Mouse (Mus musculus) layer of hippocampus, adult 18-20 months (tissue): Measurements from ENCODE around the gene Tfap4. TPM values are rescaled to one million over a fixed set of nuclear protein-coding genes. Genes with fewer than 3 reads are reported as not detected.
A peak's percentile ranks its signal among the peaks of the same experiment; 100 is the strongest.

Experiments
- DNase-seq, 2 experiments: peaks; one replicate each; pipeline ENCODE4 v3.0.0; 2022; ENCODE audit warnings: low spot score in 2 of 2
- total RNA-seq, 2 experiments: library from RNA; stranded (reverse); gene quantifications; 2 replicates each; pipeline ENCODE4 v1.2.3; 2021

The Tfap4 gene
- total RNA-seq, 2 experiments from 2014 or later = 5.3 TPM

GRCm38 (mm10) chr16:4521735-4522530 is 37.7 kb downstream of the Tfap4 start:
- DNase-seq = no peak

GRCm38 (mm10) chr16:4521074-4521667 is 38.5 kb downstream of the Tfap4 start:
- DNase-seq = no peak

GRCm38 (mm10) chr16:4520673-4521072 is 39.0 kb downstream of the Tfap4 start:
- no peak for DNase-seq

GRCm38 (mm10) chr16:4519825-4520224 is 39.8 kb downstream of the Tfap4 start:
- no peak for DNase-seq

- no peak for DNase-seq
Observed at GRCm38 (mm10) chr16:4519157-4519556, 40.5 kb downstream of the Tfap4 start.

GRCm38 (mm10) chr16:4517906-4518305 is 41.7 kb downstream of the Tfap4 start:
- DNase-seq = no peak

- no peak for DNase-seq
Observed at GRCm38 (mm10) chr16:4514383-4514782, 45.3 kb downstream of the Tfap4 start.

GRCm38 (mm10) chr16:4512661-4513438 is 46.8 kb downstream of the Tfap4 start:
- DNase-seq = no peak

GRCm38 (mm10) chr16:4511371-4511770 is 48.3 kb downstream of the Tfap4 start:
- DNase-seq = peak; percentile 6 to 45

GRCm38 (mm10) chr16:4506181-4506580 is 53.5 kb downstream of the Tfap4 start:
- DNase-seq = no peak

GRCm38 (mm10) chr16:4503495-4503894 is 56.2 kb downstream of the Tfap4 start:
- DNase-seq = no peak

- DNase-seq = no peak
Observed at GRCm38 (mm10) chr16:4502568-4502967, 57.1 kb downstream of the Tfap4 start.

- DNase-seq = no peak
Observed at GRCm38 (mm10) chr16:4501703-4502102, 58.0 kb downstream of the Tfap4 start.

GRCm38 (mm10) chr16:4500598-4501385 is 58.9 kb downstream of the Tfap4 start:
- no peak for DNase-seq

GRCm38 (mm10) chr16:4497762-4498607 is 61.7 kb downstream of the Tfap4 start:
- DNase-seq = no peak

GRCm38 (mm10) chr16:4496470-4496869 is 63.2 kb downstream of the Tfap4 start:
- no peak for DNase-seq

- peak in 1 of 2 experiments; percentile 64 for DNase-seq
Observed at GRCm38 (mm10) chr16:4495861-4496260, 63.8 kb downstream of the Tfap4 start.
